Mouse (Mus musculus) heart, embryonic 12.5 days (tissue): ENCODE results near the gene Rasgef1b. TPM values are rescaled to one million over a fixed set of nuclear protein-coding genes. Genes with fewer than 3 reads are reported as not detected.

Experiments
- ATAC-seq: fragments of 200-750 bp; cut with Nextera tagmentation; 2 replicates; pipeline ENCODE4 v1.8.0; 2017; ENCODE audit warnings: moderate TSS enrichment, moderate library complexity; ENCODE audit not compliant: insufficient number of reproducible peaks, low FRiP score
- H3K27ac ChIP-seq: fragments of 300-500 bp; sonication (generic); 2 replicates; pipeline ENCODE4 v1.5.1; 2016; ENCODE audit warnings: mild to moderate bottlenecking, moderate library complexity; ENCODE audit not compliant: poor library complexity, severe bottlenecking
- H3K27me3 ChIP-seq: fragments of 300-500 bp; sonication (generic); replicated peaks from 2 replicates; pipeline ENCODE4 v1.6.1; 2016; ENCODE audit warnings: mild to moderate bottlenecking, moderate library complexity
- H3K36me3 ChIP-seq: fragments of 300-500 bp; sonication (generic); 2 replicates; pipeline ENCODE4 v1.6.1; 2016; ENCODE audit warnings: mild to moderate bottlenecking, moderate library complexity
- H3K4me1 ChIP-seq: fragments of 300-500 bp; sonication (generic); replicated peaks from 2 replicates; pipeline ENCODE4 v1.6.1; 2016; ENCODE audit warnings: mild to moderate bottlenecking
- H3K4me2 ChIP-seq: fragments of 300-500 bp; sonication (generic); 2 replicates; pipeline ENCODE4 v1.6.1; 2016; ENCODE audit warnings: mild to moderate bottlenecking, moderate library complexity
- H3K4me3 ChIP-seq: fragments of 300-500 bp; sonication (generic); 2 replicates; pipeline ENCODE4 v1.5.1; 2016; ENCODE audit warnings: mild to moderate bottlenecking
- H3K9ac ChIP-seq: fragments of 300-500 bp; sonication (generic); 2 replicates; pipeline ENCODE4 v1.6.1; 2016; ENCODE audit warnings: mild to moderate bottlenecking, moderate library complexity
- H3K9me3 ChIP-seq: fragments of 300-500 bp; sonication (generic); replicated peaks from 2 replicates; pipeline ENCODE4 v1.6.1; 2016; ENCODE audit warnings: mild to moderate bottlenecking, moderate library complexity
- WGBS: fragments of 180-500 bp; shearing (Covaris S2); methylation state at CpG from one replicate; pipeline ENCODE4 v1.1.7; 2016; 5-methylcytosine and 5-hydroxymethylcytosine counted together
- polyA plus RNA-seq: library from polyadenylated mRNA; unstranded; fragments of >200 nt; fragmentation: Nextera tagmentation; extraction: Ambion mirVana; gene quantifications from 2 replicates; pipeline ENCODE4 v1.2.1, GENCODE M21; 2016

Rasgef1b gene
- polyA plus RNA-seq, 1 experiment from 2014 or later = 44.7 TPM

DNA sequence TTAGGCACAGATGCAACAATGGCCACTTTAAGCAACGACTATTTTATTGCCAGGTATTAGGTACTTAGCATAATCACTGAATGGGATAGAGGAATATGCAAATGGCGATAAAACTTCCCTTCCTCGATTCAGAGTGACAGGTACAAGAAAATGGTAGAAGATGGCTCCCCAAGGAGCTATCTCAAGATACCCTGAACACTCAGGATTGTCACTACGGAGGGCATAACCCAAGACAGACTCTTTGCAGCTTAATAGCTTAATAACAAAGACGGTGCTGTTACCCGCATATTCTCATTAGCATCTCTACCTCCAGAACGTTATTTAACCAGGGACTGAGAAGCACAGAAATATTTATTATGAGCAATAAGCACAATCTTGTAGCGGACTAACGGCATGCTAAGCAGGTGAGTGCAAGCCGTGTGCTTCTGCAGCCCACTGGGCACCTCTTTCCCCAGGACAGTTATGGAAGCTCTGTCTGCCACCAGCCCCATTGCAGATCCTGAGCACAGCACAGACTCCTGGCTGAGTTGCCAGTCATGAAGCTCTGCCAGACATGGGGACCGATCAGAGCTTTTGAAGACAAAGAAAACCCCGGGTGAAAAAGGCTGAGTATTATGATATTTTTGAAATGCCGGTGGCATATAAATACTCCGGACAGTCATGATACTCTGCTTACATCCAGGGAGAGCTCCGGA is 122.6 kb downstream of the Rasgef1b start:
- ATAC-seq = no peak
- 83% methylated on average over 15 of the region's 15 CpGs for WGBS
- no peaks in the 10 kb centered on the region for H3K27me3 ChIP-seq

DNA sequence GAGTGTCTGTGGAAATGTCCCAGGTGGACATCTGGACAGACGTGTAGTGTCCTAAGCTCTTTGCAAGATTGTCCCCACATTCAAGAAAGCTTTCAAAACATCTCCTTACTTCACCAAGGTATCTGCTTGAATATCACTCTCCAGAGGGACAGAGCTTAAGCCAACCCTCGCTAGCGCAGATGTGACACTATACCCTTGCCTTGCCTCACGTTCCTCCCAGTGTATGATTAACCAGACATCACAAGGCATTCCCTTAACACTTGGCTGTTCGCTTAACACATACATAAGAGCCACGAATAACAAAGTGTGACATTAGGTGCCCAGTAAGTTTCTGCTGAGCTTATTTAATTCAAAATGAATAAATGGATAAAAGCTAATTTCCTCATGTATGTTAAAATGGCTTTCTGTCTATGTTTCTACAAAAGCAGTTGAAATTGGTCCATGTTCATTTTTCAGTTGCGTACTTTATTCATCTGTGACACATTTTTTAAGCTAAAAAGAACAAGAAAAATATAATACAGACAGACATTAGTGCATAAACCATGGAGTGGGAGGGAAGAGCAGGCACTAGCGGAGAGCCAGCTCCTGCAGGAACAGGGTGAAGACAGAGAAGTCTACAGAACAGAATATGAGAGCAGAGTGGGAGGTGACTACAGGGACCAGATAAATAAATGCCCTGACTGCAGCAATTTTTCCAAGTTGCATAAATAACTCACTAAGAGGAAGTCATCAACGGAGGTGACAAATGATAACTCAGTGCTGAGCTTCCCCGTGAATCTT is 126.4 kb downstream of the Rasgef1b start:
- no peak for ATAC-seq
- 59% methylated on average over 10 of the region's 10 CpGs for WGBS
- no peaks in the 10 kb centered on the region for H3K36me3 ChIP-seq

More for the DNA sequence above, 122.6 kb downstream of the Rasgef1b start:
- H3K4me1 ChIP-seq = peaks cover 6% of the 10 kb centered on the region; the same call in 1 of the 2 replicates
- H3K9me3 ChIP-seq = no peaks in the 10 kb centered on the region
- no peak overlapping the region for H3K4me2 ChIP-seq
- H3K27ac ChIP-seq = no peak overlapping the region
- no peak overlapping the region for H3K9ac ChIP-seq
- no peaks in the 10 kb centered on the region for H3K36me3 ChIP-seq
- no peak overlapping the region for H3K4me3 ChIP-seq

DNA sequence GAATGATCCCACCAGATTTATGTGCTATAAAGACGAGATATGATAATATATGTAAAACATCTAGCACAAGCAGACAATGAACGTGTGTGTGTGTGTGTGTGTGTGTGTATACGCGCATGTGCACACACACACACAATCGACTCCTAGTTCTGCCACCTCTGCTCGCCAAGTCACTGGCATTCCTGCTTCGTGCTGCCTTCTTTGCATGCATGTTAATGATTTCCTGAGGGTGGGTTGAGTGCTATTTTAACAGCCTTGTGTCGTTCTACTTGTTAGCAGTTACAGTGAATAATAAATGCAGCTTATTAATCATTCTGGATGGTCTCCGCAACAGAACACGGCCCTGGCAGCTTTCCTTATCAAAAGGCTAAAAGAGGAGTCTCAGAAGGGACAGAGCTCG is 129.5 kb downstream of the Rasgef1b start:
- 69% methylated on average over 11 of the region's 11 CpGs for WGBS
- no peaks in the 10 kb centered on the region for H3K27me3 ChIP-seq
- H3K4me3 ChIP-seq = no peak overlapping the region
- no peak overlapping the region for H3K27ac ChIP-seq
- peaks cover 9% of the 10 kb centered on the region for H3K4me1 ChIP-seq
- H3K36me3 ChIP-seq = no peaks in the 10 kb centered on the region
- H3K4me2 ChIP-seq = no peak overlapping the region
- no peaks in the 10 kb centered on the region for H3K9me3 ChIP-seq
- no peak for ATAC-seq
- no peak overlapping the region for H3K9ac ChIP-seq

More for the DNA sequence above, 126.4 kb downstream of the Rasgef1b start:
- Histone ChIP-seq H3K9ac (no peak overlapping the region), H3K27ac (no peak overlapping the region), H3K27me3 (no peaks in the 10 kb centered on the region), H3K4me1 (peaks cover 9% of the 10 kb centered on the region), H3K4me3 (no peak overlapping the region), H3K4me2 (no peak overlapping the region), H3K9me3 (no peaks in the 10 kb centered on the region)

DNA sequence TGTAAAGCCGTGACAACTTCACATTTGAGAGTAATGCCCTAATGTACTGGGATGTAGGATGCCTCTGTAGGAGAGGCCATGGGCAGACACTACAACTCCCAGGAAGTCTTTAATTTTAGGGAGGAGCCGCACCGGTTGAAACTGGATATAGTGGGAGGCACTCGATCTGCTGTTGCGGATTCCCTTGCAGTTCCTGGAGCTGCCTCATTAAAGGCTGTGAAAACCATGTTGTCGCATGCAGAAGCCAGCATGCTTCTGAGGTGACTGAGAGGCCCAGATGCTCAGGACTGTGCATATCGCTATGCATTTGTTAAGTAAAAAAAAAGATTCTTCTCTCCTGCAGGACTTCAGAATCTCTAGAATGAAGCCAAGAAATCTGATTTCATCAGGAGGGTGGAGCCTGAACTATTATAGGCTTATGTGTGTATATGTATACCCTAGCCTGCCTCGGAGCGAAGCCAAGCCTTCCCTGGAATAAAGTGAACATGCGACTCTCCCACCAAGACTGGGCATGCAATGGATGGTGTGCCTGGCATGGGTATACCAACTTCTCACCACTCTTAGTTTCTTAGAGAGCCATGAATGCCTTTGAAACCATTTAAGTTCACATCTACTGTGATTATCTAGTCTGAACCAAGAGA is 130.3 kb downstream of the Rasgef1b start:
- no peak for ATAC-seq
- H3K36me3 ChIP-seq = 0 out of 2 replicates have a peak, but pooled peaks cover 4% of the 10 kb centered on the region
- H3K27me3 ChIP-seq = no peaks in the 10 kb centered on the region
- peaks cover 9% of the 10 kb centered on the region for H3K4me1 ChIP-seq
- H3K4me3 ChIP-seq = no peak overlapping the region
- no peak overlapping the region for H3K4me2 ChIP-seq
- WGBS = 60% methylated on average over 10 of the region's 10 CpGs
- no peak overlapping the region for H3K27ac ChIP-seq
- 0 out of 2 replicates have a peak, but pooled peaks cover 6% of the 10 kb centered on the region for H3K9me3 ChIP-seq
- no peak overlapping the region for H3K9ac ChIP-seq

DNA sequence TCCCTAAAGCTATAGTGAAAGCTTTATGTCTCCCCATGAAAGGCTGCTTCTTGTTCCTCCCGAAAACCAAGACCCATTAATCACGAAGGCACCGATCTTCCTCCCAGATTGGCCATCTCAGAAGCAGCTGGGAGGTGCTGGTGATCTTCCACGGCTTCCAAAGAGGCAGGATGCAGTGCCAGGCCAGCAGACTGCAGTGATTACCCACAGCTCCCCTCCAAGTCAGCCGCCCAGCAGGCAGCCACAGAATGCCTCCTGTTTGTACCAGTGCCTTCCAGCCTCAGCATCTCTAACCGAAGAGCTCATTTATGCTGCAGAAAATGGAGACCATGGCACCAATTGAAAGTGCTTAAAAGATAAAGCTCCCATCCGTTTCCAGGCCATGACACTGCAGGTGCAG is 131.2 kb downstream of the Rasgef1b start:
- peaks cover 5% of the 10 kb centered on the region for H3K4me1 ChIP-seq
- H3K27ac ChIP-seq = no peak overlapping the region
- no peak overlapping the region for H3K9ac ChIP-seq
- 0 out of 2 replicates have a peak, but pooled peaks cover 6% of the 10 kb centered on the region for H3K9me3 ChIP-seq
- no peaks in the 10 kb centered on the region for H3K27me3 ChIP-seq
- H3K4me3 ChIP-seq = no peak overlapping the region
- 55% methylated on average over 7 of the region's 7 CpGs for WGBS
- ATAC-seq = no peak
- H3K36me3 ChIP-seq = 0 out of 2 replicates have a peak, but pooled peaks cover 4% of the 10 kb centered on the region
- H3K4me2 ChIP-seq = no peak overlapping the region

DNA sequence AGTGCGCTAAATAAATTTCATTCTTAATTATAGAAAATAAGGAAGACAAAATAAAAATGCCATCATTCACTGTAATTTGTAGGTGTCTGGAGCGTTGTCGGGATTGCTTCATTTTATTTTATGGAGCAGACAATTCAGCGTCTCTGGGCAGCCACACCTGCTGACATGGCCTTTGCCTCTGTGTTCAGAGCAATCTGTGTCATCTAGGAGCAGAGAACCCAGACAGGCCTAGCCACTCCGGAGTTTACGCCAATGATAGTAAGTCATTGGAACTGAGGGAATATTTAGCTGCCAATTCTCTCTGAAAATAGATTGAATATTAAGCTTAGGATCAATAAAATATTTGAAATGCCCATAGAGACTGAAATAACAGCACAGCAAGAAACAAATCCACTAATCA is 137.5 kb downstream of the Rasgef1b start:
- Histone ChIP-seq H3K4me3 (no peak overlapping the region), H3K4me2 (no peak overlapping the region), H3K36me3 (0 out of 2 replicates have a peak, but pooled peaks cover 4% of the 10 kb centered on the region), H3K9me3 (0 out of 2 replicates have a peak, but pooled peaks cover 6% of the 10 kb centered on the region), H3K27ac (no peak overlapping the region), H3K27me3 (no peaks in the 10 kb centered on the region), H3K4me1 (no peaks in the 10 kb centered on the region; the same call in 1 of the 2 replicates), H3K9ac (no peak overlapping the region)
- 81% methylated on average over 6 of the region's 6 CpGs for WGBS
- ATAC-seq = no peak

DNA sequence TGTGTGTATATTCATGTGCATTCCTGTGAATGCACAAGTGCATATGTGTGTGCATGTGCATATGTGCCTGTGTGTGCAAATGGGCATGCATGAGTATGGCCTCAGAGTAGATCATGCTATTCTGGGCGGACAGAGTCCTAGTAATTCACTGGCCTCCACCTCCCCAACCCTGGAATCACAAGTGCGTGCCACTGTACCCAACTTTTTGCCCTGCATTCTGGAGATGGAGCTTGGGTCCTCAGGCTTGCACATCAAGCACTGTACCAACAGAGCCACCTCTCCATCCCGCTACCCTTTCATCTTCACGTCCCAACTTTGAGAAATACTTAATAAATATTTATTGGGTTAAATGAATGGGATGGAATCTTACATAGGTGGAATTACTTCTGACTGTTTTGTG is 138.3 kb downstream of the Rasgef1b start:
- Histone ChIP-seq H3K36me3 (0 out of 2 replicates have a peak, but pooled peaks cover 4% of the 10 kb centered on the region), H3K27me3 (no peaks in the 10 kb centered on the region), H3K4me2 (no peak overlapping the region), H3K4me3 (no peak overlapping the region), H3K27ac (no peak overlapping the region), H3K4me1 (no peaks in the 10 kb centered on the region; the same call in 1 of the 2 replicates), H3K9ac (no peak overlapping the region), H3K9me3 (0 out of 2 replicates have a peak, but pooled peaks cover 6% of the 10 kb centered on the region)
- 88% methylated on average over 4 of the region's 4 CpGs for WGBS
- no peak for ATAC-seq

DNA sequence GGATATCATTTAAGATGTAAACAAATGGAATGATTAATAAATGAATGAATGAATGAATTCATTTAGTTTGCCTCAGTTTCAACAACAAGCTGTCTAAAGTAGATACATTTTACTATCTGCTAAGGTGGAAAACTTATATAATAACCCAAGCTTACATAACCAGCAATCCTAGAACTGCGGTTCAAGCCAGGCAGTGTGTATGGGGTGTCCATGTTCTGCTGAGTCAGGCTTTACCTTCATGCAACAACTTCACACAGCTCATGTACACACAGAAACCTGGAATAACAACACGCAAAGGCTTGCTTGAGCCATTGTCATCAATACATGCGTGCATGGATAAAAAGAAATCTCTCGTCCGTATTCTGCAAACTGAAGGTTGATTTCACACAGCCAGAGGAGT is 140.9 kb downstream of the Rasgef1b start:
- no peaks in the 10 kb centered on the region; the same call in 1 of the 2 replicates for H3K4me1 ChIP-seq
- 89% methylated on average over 5 of the region's 5 CpGs for WGBS
- H3K4me3 ChIP-seq = no peak overlapping the region
- no peaks in the 10 kb centered on the region for H3K36me3 ChIP-seq
- no peak for ATAC-seq
- H3K27ac ChIP-seq = no peak overlapping the region
- no peak overlapping the region for H3K9ac ChIP-seq
- no peaks in the 10 kb centered on the region for H3K27me3 ChIP-seq
- no peaks in the 10 kb centered on the region for H3K9me3 ChIP-seq
- no peak overlapping the region for H3K4me2 ChIP-seq

DNA sequence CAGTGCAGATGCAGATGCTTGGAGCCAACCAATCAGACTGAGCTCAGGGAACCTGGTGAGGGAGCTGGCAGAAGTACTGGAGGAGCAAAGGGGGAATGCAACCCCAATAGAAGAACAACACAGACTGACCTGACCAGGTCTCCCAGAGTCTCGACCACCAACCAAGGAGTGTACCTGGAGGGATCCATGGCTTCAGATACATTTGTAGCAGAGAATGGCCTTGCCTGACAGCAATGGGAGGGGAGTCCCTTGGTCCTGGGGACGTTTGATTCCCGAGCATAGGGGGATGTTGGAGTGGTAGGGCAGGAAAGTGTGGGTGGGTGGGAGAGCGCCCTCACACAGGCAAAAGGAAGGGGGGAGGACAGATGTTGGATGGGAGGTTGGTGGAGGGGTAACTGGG is 141.3 kb downstream of the Rasgef1b start:
- H3K27me3 ChIP-seq = no peaks in the 10 kb centered on the region
- H3K4me2 ChIP-seq = no peak overlapping the region
- ATAC-seq = no peak
- no peak overlapping the region for H3K27ac ChIP-seq
- no peak overlapping the region for H3K4me3 ChIP-seq
- H3K4me1 ChIP-seq = no peaks in the 10 kb centered on the region; the same call in 1 of the 2 replicates
- no peak overlapping the region for H3K9ac ChIP-seq
- H3K36me3 ChIP-seq = no peaks in the 10 kb centered on the region
- 72% methylated on average over 4 of the region's 4 CpGs for WGBS
- no peaks in the 10 kb centered on the region for H3K9me3 ChIP-seq

DNA sequence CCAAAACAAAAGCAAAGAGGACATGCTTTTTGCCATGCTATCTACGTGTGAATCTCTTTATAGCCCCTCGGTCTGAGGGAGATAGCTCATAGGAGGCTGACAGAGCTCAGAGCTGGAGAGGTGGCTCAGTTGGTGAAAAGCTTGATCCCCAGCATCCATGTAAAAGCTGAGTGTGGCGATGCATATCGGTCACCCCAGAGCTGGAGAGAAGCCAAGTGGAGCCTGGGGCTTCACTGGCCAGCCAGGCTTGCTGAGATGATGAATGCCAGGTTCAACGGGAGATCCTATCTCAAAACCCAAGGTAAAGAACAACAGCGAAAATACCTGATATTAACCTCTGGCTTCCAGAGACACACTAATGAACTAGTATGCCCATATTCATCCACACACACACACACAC is 142.6 kb downstream of the Rasgef1b start:
- ATAC-seq = no peak
- Histone ChIP-seq H3K36me3 (no peaks in the 10 kb centered on the region), H3K27me3 (no peaks in the 10 kb centered on the region), H3K27ac (no peak overlapping the region), H3K4me3 (no peak overlapping the region), H3K4me1 (peaks cover 5% of the 10 kb centered on the region), H3K4me2 (no peak overlapping the region), H3K9ac (no peak overlapping the region), H3K9me3 (no peaks in the 10 kb centered on the region)
- WGBS = 72% methylated on average over 6 of the region's 6 CpGs
